Mouse (Mus musculus) stomach, embryonic 14.5 days (tissue): Measurements from ENCODE around the gene Tmem8b. TPM values are rescaled to one million over a fixed set of nuclear protein-coding genes. Genes with fewer than 3 reads are reported as not detected.

Source experiments
- ATAC-seq: fragments of 200-750 bp; cut with Nextera tagmentation; 2 replicates; pipeline ENCODE4 v1.8.0; 2017; ENCODE audit warnings: low read depth, moderate TSS enrichment; ENCODE audit not compliant: insufficient number of reproducible peaks, insufficient read depth, low FRiP score
- H3K27ac ChIP-seq: fragments of 300-500 bp; sonication (generic); 2 replicates; pipeline ENCODE4 v1.5.1; 2014; ENCODE audit warnings: mild to moderate bottlenecking, low read length, moderate library complexity, mixed read lengths
- H3K27me3 ChIP-seq: fragments of 300-500 bp; sonication (generic); 2 replicates; pipeline ENCODE4 v1.6.1; 2014; ENCODE audit warnings: low read length, control low read depth, mixed read lengths; ENCODE audit not compliant: control insufficient read depth, insufficient read depth
- H3K36me3 ChIP-seq: fragments of 300-500 bp; sonication (generic); 2 replicates; pipeline ENCODE4 v1.6.1; 2014; ENCODE audit warnings: mild to moderate bottlenecking, control low read depth, low read length, moderate library complexity, mixed read lengths; ENCODE audit not compliant: control insufficient read depth, insufficient read depth
- H3K4me1 ChIP-seq: fragments of 300-500 bp; sonication (generic); 2 replicates; pipeline ENCODE4 v1.6.1; 2014; ENCODE audit warnings: low read length, control low read depth, mixed read lengths; ENCODE audit not compliant: control insufficient read depth, insufficient read depth
- H3K4me2 ChIP-seq: fragments of 300-500 bp; sonication (generic); replicated peaks from 2 replicates; pipeline ENCODE4 v1.6.1; 2014; ENCODE audit warnings: low read depth, low read length, control low read depth
- H3K4me3 ChIP-seq: fragments of 300-500 bp; sonication (generic); 2 replicates; pipeline ENCODE4 v1.5.1; 2014; ENCODE audit warnings: low read depth, low read length, control low read depth
- H3K9ac ChIP-seq: fragments of 300-500 bp; sonication (generic); replicated peaks from 2 replicates; pipeline ENCODE4 v1.6.1; 2014; ENCODE audit warnings: low read depth, mild to moderate bottlenecking, control low read depth, low read length, moderate library complexity, mixed read lengths
- H3K9me3 ChIP-seq: fragments of 300-500 bp; sonication (generic); 2 replicates; pipeline ENCODE4 v1.6.1; 2016; ENCODE audit warnings: low read depth, low read length, control low read depth; ENCODE audit not compliant: control insufficient read depth
- WGBS: fragments of 180-500 bp; shearing (Covaris S2); extraction: QIAGEN DNeasy Blood & Tissue Kit; methylation state at CpG from one replicate; pipeline ENCODE4 v1.1.7; 2014; 5-methylcytosine and 5-hydroxymethylcytosine counted together
- polyA plus RNA-seq: library from polyadenylated mRNA; unstranded; fragments of >200 nt; fragmentation: Nextera tagmentation; extraction: Ambion mirVana; gene quantifications from 2 replicates; pipeline ENCODE4 v1.2.1, GENCODE M21; 2014

The Tmem8b gene
- polyA plus RNA-seq, 1 experiment from 2014 or later, result 4.5 TPM

DNA sequence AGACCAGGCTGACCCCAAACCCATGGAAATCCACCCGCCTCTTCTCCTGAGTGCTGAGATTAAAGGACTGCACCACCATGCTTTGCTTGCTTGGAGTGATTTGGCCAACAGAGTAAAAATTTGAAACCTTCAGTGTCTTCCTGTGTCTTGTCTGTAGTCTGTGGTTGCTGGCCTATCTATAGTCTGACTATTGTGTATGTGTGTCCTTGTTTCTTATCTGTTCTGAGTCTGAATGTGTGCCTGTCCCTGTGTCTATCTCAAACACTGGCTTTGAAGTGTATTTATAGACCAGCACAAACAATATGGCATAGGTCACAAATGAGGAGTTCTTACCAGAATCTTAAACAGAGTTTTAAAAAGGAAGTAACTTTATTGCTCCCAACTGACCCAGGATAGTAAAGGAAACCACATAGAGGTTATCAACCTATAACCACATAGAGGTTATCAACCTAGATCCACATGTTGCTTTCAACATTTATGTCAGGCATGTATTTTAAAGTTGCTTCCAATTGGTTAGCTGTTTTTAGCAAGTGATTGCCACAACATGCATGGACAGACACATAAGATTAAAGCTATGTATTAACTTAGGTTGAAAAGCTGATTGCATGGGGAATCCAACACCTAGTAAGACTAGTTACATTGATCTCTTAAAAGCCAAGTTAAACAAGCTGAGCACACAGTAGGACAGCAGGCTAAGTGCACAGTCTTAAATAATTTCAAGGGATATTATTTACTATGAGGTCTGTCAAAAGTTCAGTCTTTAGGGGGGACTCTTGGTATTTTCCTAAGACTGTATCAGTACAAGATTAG is 25.9 kb downstream of the Tmem8b start:
- Histone ChIP-seq H3K4me3 (no peak overlapping the region), H3K27me3 (no peaks in the 10 kb centered on the region), H3K27ac (no peak overlapping the region), H3K9ac (no peak overlapping the region), H3K36me3 (peaks cover 5% of the 10 kb centered on the region; the same call in 1 of the 2 replicates), H3K4me1 (no peaks in the 10 kb centered on the region), H3K9me3 (no peaks in the 10 kb centered on the region), H3K4me2 (no peak overlapping the region)
- WGBS, result 79% methylated on average over 1 of the region's 1 CpGs
- no peak for ATAC-seq

GRCm38 (mm10) chr4:43695249-43695671 is 26.5 kb downstream of the Tmem8b start:
- H3K9ac ChIP-seq, result no peak overlapping the region
- 24% methylated on average over 9 of the region's 9 CpGs for WGBS
- ATAC-seq, result peak; percentile 81; the same call in 1 of the 2 replicates
- H3K4me2 ChIP-seq, result no peak overlapping the region
- no peaks in the 10 kb centered on the region for H3K27me3 ChIP-seq
- no peak overlapping the region for H3K27ac ChIP-seq
- H3K36me3 ChIP-seq, result no peaks in the 10 kb centered on the region
- no peaks in the 10 kb centered on the region for H3K4me1 ChIP-seq
- no peak overlapping the region for H3K4me3 ChIP-seq
- no peaks in the 10 kb centered on the region for H3K9me3 ChIP-seq

GRCm38 (mm10) chr4:43696561-43696960 is 27.8 kb downstream of the Tmem8b start:
- 89% methylated on average over 13 of the region's 13 CpGs for WGBS
- H3K9ac ChIP-seq, result no peak overlapping the region
- no peaks in the 10 kb centered on the region for H3K27me3 ChIP-seq

DNA sequence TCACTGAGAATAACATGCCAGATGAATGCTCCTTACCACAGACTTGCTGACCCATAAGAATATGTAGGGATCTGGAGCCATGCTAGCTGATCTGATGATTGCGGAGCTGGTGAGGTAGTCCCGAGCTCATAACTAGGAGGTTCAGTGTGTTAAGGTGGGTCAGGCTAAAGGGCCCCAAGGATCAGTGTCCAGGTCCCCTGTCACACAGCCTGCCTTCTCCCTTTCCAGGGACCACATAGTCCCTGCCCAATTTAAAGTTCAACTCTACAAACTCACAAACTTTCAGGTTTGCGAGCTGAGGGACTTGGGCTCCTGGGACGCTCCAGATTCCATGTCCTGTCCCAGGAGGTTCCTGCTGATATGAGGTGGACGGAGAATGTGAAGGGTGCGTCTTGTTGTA is 31.9 kb downstream of the Tmem8b start, which contains the start of gene Olfr70:
Gene Olfr70 (minus strand): TSS at position 101 of the 400 bp plus-strand sequence.
- no peaks in the 10 kb centered on the region for H3K27me3 ChIP-seq
- no peak within 1 kb of the TSS for H3K4me2 ChIP-seq
- no peak for ATAC-seq
- H3K9me3 ChIP-seq, result no peaks in the 10 kb centered on the region
- no peak within 1 kb of the TSS for H3K9ac ChIP-seq
- H3K4me3 ChIP-seq, result no peak within 1 kb of the TSS
- 85% methylated on average over 6 of the region's 6 CpGs for WGBS
- no peaks in the 10 kb centered on the region for H3K36me3 ChIP-seq
- H3K27ac ChIP-seq, result no peak within 1 kb of the TSS
- H3K4me1 ChIP-seq, result no peaks in the 10 kb centered on the region

More at GRCm38 (mm10) chr4:43696561-43696960, 27.8 kb downstream of the Tmem8b start:
- Histone ChIP-seq H3K9me3 (no peaks in the 10 kb centered on the region), H3K4me3 (no peak overlapping the region), H3K4me2 (no peak overlapping the region), H3K27ac (no peak overlapping the region), H3K36me3 (no peaks in the 10 kb centered on the region), H3K4me1 (no peaks in the 10 kb centered on the region)
- ATAC-seq, result no peak

DNA sequence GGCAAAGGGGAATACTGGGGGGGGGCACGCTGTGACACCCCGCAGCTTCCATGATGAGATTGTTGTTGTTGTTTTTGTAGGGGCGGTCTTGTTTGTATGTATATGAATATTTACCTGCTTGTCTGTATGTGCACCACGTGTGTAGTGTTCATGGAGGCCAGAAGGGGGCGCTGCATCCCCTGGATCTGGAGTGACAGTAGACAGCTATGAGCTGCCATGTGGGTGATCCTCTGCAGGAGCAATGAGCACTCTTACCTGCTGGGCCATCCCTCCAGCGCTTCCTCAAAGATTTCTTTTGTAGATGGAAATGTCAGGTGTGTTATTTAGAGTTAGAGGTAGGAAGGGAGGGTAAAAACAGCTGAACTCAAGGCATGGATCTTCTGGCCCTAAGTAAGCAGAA is 34.7 kb downstream of the Tmem8b start:
- no peak overlapping the region for H3K9ac ChIP-seq
- no peaks in the 10 kb centered on the region for H3K9me3 ChIP-seq
- no peaks in the 10 kb centered on the region for H3K4me1 ChIP-seq
- no peak overlapping the region for H3K4me2 ChIP-seq
- ATAC-seq, result no peak
- WGBS, result 72% methylated on average over 6 of the region's 6 CpGs
- H3K4me3 ChIP-seq, result no peak overlapping the region
- H3K36me3 ChIP-seq, result no peaks in the 10 kb centered on the region
- H3K27ac ChIP-seq, result no peak overlapping the region
- H3K27me3 ChIP-seq, result no peaks in the 10 kb centered on the region

DNA sequence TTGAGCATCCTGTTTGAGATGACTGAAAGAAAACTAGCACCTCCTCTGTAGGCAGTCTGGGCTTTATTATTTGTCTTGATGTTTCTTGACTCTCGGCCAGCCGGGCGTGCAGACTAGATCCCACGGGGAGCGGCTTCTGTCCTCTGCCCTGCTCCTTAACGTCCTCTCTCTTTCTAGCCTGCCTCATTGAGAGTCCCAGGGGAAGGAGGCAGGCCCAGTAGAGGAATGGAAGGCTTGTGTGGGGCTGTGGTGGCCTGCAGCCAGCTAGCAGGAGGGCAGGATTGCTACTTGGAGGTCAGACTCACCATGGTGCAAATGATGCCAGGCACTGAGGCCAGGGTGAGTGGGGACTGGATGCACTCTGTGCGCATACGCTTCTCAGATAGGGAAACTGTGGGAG is 35.1 kb downstream of the Tmem8b start:
- no peaks in the 10 kb centered on the region for H3K9me3 ChIP-seq
- H3K36me3 ChIP-seq, result no peaks in the 10 kb centered on the region
- no peaks in the 10 kb centered on the region for H3K4me1 ChIP-seq
- H3K4me2 ChIP-seq, result no peak overlapping the region
- WGBS, result 85% methylated on average over 8 of the region's 8 CpGs
- no peak overlapping the region for H3K9ac ChIP-seq
- no peaks in the 10 kb centered on the region for H3K27me3 ChIP-seq
- ATAC-seq, result no peak
- H3K4me3 ChIP-seq, result no peak overlapping the region
- no peak overlapping the region for H3K27ac ChIP-seq

GRCm38 (mm10) chr4:43705991-43706390 is 37.2 kb downstream of the Tmem8b start:
- Histone ChIP-seq H3K27me3 (no peaks in the 10 kb centered on the region), H3K36me3 (no peaks in the 10 kb centered on the region), H3K9me3 (no peaks in the 10 kb centered on the region), H3K4me1 (no peaks in the 10 kb centered on the region), H3K4me3 (no peak overlapping the region), H3K27ac (no peak overlapping the region), H3K4me2 (no peak overlapping the region), H3K9ac (no peak overlapping the region)
- no peak for ATAC-seq
- 73% methylated on average over 13 of the region's 13 CpGs for WGBS

- H3K9ac ChIP-seq, result no peak within 1 kb of the TSS
- H3K4me2 ChIP-seq, result no peak within 1 kb of the TSS
- no peaks in the 10 kb centered on the region for H3K27me3 ChIP-seq
- H3K9me3 ChIP-seq, result no peaks in the 10 kb centered on the region
- WGBS, result 66% methylated on average over 6 of the region's 6 CpGs
- H3K4me1 ChIP-seq, result no peaks in the 10 kb centered on the region
- H3K4me3 ChIP-seq, result no peak within 1 kb of the TSS
- no peak within 1 kb of the TSS for H3K27ac ChIP-seq
- no peaks in the 10 kb centered on the region for H3K36me3 ChIP-seq
- ATAC-seq, result no peak
Measured at GRCm38 (mm10) chr4:43709869-43710268, 41.1 kb downstream of the Tmem8b start, which contains the start of gene Olfr71. TSS of gene Olfr71 (minus strand) at chr4:43710255.
